Mouse (Mus musculus): ENCODE measurements around the gene Slc8a1. TPM values are rescaled to one million over a fixed set of nuclear protein-coding genes. Genes with fewer than 3 reads are reported as not detected.

The Slc8a1 gene
- total RNA-seq, 2 experiments from 2014 or later, result 27.6 to 36.0 TPM

DNA sequence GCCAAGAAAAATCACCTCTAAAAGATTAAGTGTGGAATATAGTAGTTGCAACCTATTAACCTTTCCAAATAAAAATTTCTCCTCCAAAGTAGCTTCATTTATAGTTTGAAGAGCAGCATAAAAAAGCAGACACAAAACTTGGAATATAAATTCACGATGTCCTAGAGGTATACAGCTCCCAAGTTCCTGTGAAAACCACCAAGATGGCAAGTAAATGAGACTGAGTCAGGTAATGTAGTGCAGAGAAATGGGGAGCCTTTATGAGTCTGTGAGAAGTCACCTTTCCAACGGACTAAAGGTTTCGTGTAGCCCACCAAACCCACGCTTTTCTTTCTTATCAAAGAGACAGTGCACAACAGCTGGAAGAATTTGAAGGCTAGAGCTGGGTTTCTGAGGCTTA is 224.2 kb downstream of the Slc8a1 start:
- DNase-seq (ENCODE audit: low spot score), result no peak

GRCm38 (mm10) chr17:81513368-81513958 is 224.7 kb downstream of the Slc8a1 start:
- DNase-seq (ENCODE audit: low spot score), result no peak

GRCm38 (mm10) chr17:81505162-81505685 is 233.0 kb downstream of the Slc8a1 start:
- no peak for DNase-seq (ENCODE audit: low spot score)

- DNase-seq (ENCODE audit: low spot score), result no peak
Measured at GRCm38 (mm10) chr17:81504040-81504439, 234.1 kb downstream of the Slc8a1 start.

DNA sequence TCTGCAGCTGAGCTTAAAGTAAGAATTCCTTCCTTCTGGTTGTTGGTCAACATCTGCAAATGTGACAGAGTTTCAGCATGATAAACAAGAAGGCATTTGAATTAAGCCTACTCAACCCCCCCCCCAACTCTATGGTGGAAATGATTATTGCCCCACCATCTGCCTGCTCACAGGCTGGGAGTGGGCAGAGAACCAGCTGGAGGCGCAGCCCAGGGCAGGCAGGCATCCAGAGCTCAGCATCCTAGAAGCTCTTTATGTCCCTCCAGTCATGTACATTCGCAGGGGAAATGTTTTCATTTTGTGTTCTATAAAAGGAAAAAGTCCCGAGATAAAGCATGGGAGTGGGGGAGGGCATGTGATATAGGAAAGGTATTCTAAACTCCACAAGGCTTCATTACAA is 235.4 kb downstream of the Slc8a1 start:
- DNase-seq (ENCODE audit: low spot score), result no peak

GRCm38 (mm10) chr17:81500686-81501407 is 237.3 kb downstream of the Slc8a1 start:
- no peak for DNase-seq (ENCODE audit: low spot score)

- DNase-seq (ENCODE audit: low spot score), result no peak
Measured at GRCm38 (mm10) chr17:81497919-81498318, 240.3 kb downstream of the Slc8a1 start.

- no peak for DNase-seq (ENCODE audit: low spot score)
Measured at GRCm38 (mm10) chr17:81496616-81497015, 241.6 kb downstream of the Slc8a1 start.

DNA sequence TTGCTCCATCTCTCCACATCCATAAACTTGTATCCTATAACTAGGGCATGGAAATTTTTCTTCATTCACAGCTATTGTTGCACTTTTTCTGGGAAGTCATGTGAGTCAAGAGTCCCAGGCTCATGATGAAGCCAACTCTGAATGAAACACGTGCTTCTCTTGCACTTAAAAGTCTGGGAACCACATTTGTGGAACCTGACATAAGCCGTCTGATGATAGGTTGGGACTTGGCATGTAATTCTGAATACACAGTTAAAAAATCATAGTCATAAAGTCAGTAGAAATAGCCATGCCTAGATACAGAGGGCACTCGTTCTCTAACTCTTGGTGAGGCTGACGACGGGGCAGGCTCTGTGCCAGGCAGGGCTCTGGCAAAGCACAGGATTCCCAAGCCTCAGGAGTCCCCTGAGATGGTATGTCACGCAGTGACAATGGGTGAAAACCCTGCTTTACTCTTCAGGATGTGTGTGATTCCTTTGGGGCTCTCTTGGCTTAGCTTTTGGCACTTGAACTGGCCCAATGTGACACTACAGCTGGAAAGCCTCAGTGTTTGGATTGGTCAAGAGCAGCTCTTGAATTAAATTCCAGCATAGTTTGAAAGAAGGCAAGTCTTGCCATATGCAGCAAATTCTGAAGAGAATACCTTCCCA is 245.8 kb downstream of the Slc8a1 start:
- DNase-seq (ENCODE audit: low spot score), result peak; percentile 45

- DNase-seq (ENCODE audit: low spot score), result no peak
Measured at GRCm38 (mm10) chr17:81486388-81486787, 251.8 kb downstream of the Slc8a1 start.

DNA sequence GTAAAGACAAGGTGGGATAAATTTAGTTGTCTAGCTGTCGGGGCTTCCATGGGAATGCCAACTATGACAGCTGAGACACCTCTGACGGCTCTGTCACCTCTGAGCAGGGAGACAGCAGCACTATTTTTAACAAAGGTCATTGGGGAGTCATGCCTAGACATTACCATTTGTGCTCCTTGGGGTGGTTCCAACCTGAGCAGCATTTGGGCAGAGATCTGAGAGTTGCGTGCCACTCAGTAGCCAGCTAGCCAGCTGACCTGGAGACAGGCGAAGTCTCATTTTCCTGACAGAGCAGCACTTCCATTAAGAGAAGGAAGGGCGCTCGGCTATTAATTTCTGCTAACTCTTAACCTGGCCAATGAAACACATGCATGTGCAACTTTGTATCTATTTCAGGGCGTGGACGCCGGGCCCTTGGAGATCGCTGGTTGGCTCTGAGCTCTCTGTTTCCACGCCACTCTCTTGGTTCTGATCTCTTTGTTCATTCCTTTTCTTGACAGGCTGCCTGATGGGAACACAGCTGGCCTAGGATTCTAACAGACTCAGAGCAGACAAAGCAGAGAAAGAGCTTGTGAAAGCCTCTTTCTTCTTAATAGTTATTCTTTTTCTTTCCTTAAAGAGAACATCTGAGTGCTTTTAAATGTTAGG is 256.2 kb downstream of the Slc8a1 start:
- DNase-seq (ENCODE audit: low spot score), result peak; percentile 93

- peak; percentile 77 for DNase-seq (ENCODE audit: low spot score)
Measured at GRCm38 (mm10) chr17:81480351-81481161, 257.6 kb downstream of the Slc8a1 start.

GRCm38 (mm10) chr17:81479807-81480206 is 258.4 kb downstream of the Slc8a1 start:
- DNase-seq (ENCODE audit: low spot score), result no peak

GRCm38 (mm10) chr17:81477420-81477819 is 260.8 kb downstream of the Slc8a1 start:
- DNase-seq (ENCODE audit: low spot score), result peak; percentile 19

DNA sequence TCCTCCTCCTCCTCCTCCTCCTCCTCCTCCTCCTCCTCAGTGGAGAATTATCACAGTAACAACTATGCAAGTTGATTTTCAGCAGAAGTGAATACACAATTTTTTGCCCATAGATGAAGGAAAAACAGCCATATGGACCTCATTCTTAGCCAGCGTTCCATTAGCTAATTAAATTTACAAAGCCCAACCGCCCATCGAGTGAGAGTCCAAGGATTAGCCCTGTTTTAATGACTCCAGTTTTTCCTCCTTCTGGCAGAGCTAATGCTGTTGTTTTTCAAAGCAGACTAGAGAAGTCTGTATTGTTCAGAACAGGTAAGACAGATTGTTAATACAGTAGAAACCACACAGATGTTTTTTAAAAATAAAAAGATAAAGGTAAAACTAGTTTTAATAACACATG is 264.8 kb downstream of the Slc8a1 start:
- no peak for DNase-seq (ENCODE audit: low spot score)

GRCm38 (mm10) chr17:81468941-81469340 is 269.2 kb downstream of the Slc8a1 start:
- DNase-seq (ENCODE audit: low spot score), result peak; percentile 32

- DNase-seq (ENCODE audit: low spot score), result no peak
Measured at GRCm38 (mm10) chr17:81459379-81459778, 278.8 kb downstream of the Slc8a1 start.

- no peak for DNase-seq (ENCODE audit: low spot score)
Measured at GRCm38 (mm10) chr17:81455977-81456376, 282.2 kb downstream of the Slc8a1 start.

- DNase-seq (ENCODE audit: low spot score), result peak; percentile 8
Measured at GRCm38 (mm10) chr17:81455269-81455668, 282.9 kb downstream of the Slc8a1 start.

GRCm38 (mm10) chr17:81441463-81441862 is 296.7 kb downstream of the Slc8a1 start, which contains the start of gene Gm11096:
TSS of gene Gm11096 (plus strand) at chr17:81441763.
- DNase-seq (ENCODE audit: low spot score), result no peak

- DNase-seq (ENCODE audit: low spot score), result peak; percentile 17
Measured at GRCm38 (mm10) chr17:81433148-81433547, 305.0 kb downstream of the Slc8a1 start.
